Mouse (Mus musculus) embryonic facial prominence, embryonic 11.5 days (tissue): ENCODE measurements around the gene Ecm1. TPM values are rescaled to one million over a fixed set of nuclear protein-coding genes. Genes with fewer than 3 reads are reported as not detected.
A peak's percentile ranks its signal among the peaks of the same experiment; 100 is the strongest.

Source experiments
- ATAC-seq: fragments of 200-750 bp; cut with Nextera tagmentation; replicated peaks from 2 replicates; pipeline ENCODE4 v1.8.0; 2017; ENCODE audit warnings: low read depth; ENCODE audit not compliant: insufficient number of reproducible peaks, low FRiP score, low TSS enrichment
- DNase-seq: peaks from one replicate; pipeline ENCODE4 v3.0.0-alpha.2; 2015; ENCODE audit warnings: low spot score
- H3K27ac ChIP-seq: fragments of 300-500 bp; sonication (generic); replicated peaks from 2 replicates; pipeline ENCODE4 v1.5.1; 2014; ENCODE audit warnings: mild to moderate bottlenecking, low read depth, low read length, control low read depth
- H3K27me3 ChIP-seq: fragments of 300-500 bp; sonication (generic); 2 replicates; pipeline ENCODE4 v1.6.1; 2014; ENCODE audit warnings: mild to moderate bottlenecking, low read length, moderate library complexity, mixed read lengths; ENCODE audit not compliant: control insufficient read depth, insufficient read depth
- H3K36me3 ChIP-seq: fragments of 300-500 bp; sonication (generic); replicated peaks from 2 replicates; pipeline ENCODE4 v1.6.1; 2014; ENCODE audit warnings: low read depth, mild to moderate bottlenecking, low read length, moderate library complexity, mixed read lengths; ENCODE audit not compliant: control insufficient read depth, insufficient read depth
- H3K4me1 ChIP-seq: fragments of 300-500 bp; sonication (generic); 2 replicates; pipeline ENCODE4 v1.6.1; 2014; ENCODE audit warnings: low read length, mixed read lengths; ENCODE audit not compliant: control insufficient read depth, insufficient read depth
- H3K4me2 ChIP-seq: fragments of 300-500 bp; sonication (generic); 2 replicates; pipeline ENCODE4 v1.6.1; 2014; ENCODE audit warnings: low read depth, mild to moderate bottlenecking, control low read depth, low read length, moderate library complexity
- H3K4me3 ChIP-seq: fragments of 300-500 bp; sonication (generic); 2 replicates; pipeline ENCODE4 v1.5.1; 2014; ENCODE audit warnings: low read depth, low read length, control low read depth
- H3K9ac ChIP-seq: fragments of 300-500 bp; sonication (generic); replicated peaks from 2 replicates; pipeline ENCODE4 v1.6.1; 2014; ENCODE audit warnings: mild to moderate bottlenecking, control low read depth, low read length
- H3K9me3 ChIP-seq: fragments of 300-500 bp; sonication (generic); replicated peaks from 2 replicates; pipeline ENCODE4 v1.6.1; 2016; ENCODE audit warnings: mild to moderate bottlenecking, low read length, inconsistent platforms, mixed read lengths; ENCODE audit not compliant: control insufficient read depth
- WGBS: fragments of 180-500 bp; shearing (Covaris S2); extraction: QIAGEN DNeasy Blood & Tissue Kit; methylation state at CpG from one replicate; pipeline ENCODE4 v1.1.7; 2014; 5-methylcytosine and 5-hydroxymethylcytosine counted together
- polyA plus RNA-seq: library from polyadenylated mRNA; unstranded; fragments of >200 nt; fragmentation: Nextera tagmentation; extraction: Ambion mirVana; gene quantifications from 2 replicates; pipeline ENCODE4 v1.2.1, GENCODE M21; 2014

The Ecm1 gene
- polyA plus RNA-seq, 1 experiment from 2014 or later = 5.1 TPM

DNA sequence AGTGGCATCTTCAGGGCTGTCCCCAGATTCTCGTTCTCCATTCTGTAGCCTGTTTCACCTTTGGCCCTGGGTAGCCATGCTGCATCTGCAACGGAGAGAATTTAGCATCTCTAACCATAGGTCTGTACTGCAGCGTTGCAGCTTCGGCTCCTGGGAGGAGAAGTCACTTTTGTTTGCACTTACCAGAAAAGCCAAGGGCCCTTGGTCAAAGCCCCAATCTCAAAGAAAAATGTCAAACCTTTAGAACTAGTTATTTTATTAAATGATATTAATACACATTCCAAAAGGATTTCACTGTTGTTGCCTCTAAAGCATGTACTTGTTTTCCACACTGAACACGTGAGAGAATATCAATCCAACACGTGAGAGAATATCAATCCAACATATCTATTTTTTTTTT, 20.7 kb upstream of the Ecm1 start, which contains the start of gene Tars2:
Tars2 (minus strand) TSS at position 101 of the 400 bp plus-strand sequence.
- no peaks in the 10 kb centered on the region for H3K27me3 ChIP-seq
- H3K4me1 ChIP-seq = no peaks in the 10 kb centered on the region
- no peak for DNase-seq
- no peaks in the 10 kb centered on the region for H3K9me3 ChIP-seq
- no peak within 1 kb of the TSS for H3K4me2 ChIP-seq
- H3K9ac ChIP-seq = no peak within 1 kb of the TSS
- ATAC-seq = no peak
- H3K36me3 ChIP-seq = peaks cover 2% of the 10 kb centered on the region; the same call in 1 of the 2 replicates
- H3K4me3 ChIP-seq = no peak within 1 kb of the TSS
- 85% methylated on average over 6 of the region's 6 CpGs for WGBS
- no peak within 1 kb of the TSS for H3K27ac ChIP-seq

DNA sequence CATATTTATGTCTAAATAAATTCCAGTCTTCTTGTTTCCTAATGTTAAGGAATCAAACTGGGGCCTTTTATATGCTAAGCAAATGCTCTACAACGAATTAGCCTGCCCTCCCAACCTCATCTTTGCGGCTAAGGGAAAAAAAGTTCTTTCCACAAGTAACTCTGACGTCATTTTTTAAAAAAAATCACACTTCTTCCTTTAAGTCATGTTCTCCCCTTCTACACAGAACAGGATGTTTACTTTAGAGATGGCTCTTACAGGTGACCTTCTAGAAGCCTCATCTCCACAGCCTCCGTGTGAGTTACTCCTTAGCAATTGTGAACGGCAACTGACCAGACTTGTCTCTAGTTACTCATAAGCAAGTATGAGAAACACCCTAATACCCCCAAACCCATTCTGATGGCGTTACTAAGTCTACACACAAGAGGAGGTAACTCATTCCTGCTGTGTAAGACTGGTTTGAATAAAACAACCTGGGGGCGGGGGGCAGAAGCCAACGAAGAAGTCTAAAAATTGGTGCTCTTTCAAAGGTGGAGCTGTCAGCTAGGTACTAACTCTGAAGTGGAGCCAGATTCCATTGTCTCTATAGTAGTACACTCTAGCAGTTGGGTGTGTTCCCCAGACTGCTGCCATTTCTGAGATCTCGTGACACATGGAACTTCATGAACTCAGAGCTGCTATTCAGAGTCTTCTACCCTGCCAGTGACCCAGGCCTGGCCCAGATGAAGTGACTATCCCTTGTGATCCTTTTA, 19.3 kb upstream of the Ecm1 start:
- Histone ChIP-seq H3K9ac (no peak overlapping the region), H3K9me3 (no peaks in the 10 kb centered on the region), H3K36me3 (no peaks in the 10 kb centered on the region), H3K4me1 (no peaks in the 10 kb centered on the region), H3K27me3 (no peaks in the 10 kb centered on the region), H3K4me3 (no peak overlapping the region), H3K4me2 (no peak overlapping the region), H3K27ac (no peak overlapping the region)
- ATAC-seq (no peak), DNase-seq (no peak)
- 51% methylated on average over 9 of the region's 9 CpGs for WGBS

DNA sequence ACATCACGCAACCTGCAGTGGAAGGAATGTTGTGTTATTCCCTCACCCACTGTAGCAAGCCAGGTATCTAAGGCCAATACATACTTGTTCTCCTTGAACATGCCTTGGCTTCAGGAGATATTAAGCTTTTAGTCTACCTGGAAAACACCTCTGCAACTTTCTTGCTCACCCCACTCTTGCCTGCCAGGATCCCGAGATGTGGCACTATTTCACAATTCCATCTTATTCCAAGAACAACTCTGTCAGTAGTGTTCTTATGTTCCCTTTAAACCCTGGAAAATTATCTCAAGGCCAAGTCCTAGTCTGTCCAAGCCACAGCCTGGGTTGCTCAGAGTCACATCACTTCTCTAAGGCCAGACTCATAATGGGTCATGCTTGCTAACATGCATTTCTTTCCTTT, 17.4 kb upstream of the Ecm1 start:
- no peaks in the 10 kb centered on the region for H3K36me3 ChIP-seq
- no peak overlapping the region for H3K27ac ChIP-seq
- no peak for ATAC-seq
- no peaks in the 10 kb centered on the region for H3K9me3 ChIP-seq
- H3K4me3 ChIP-seq = no peak overlapping the region
- H3K27me3 ChIP-seq = no peaks in the 10 kb centered on the region
- H3K4me2 ChIP-seq = no peak overlapping the region
- no peak for DNase-seq
- no peaks in the 10 kb centered on the region for H3K4me1 ChIP-seq
- 95% methylated on average over 2 of the region's 2 CpGs for WGBS
- H3K9ac ChIP-seq = no peak overlapping the region

DNA sequence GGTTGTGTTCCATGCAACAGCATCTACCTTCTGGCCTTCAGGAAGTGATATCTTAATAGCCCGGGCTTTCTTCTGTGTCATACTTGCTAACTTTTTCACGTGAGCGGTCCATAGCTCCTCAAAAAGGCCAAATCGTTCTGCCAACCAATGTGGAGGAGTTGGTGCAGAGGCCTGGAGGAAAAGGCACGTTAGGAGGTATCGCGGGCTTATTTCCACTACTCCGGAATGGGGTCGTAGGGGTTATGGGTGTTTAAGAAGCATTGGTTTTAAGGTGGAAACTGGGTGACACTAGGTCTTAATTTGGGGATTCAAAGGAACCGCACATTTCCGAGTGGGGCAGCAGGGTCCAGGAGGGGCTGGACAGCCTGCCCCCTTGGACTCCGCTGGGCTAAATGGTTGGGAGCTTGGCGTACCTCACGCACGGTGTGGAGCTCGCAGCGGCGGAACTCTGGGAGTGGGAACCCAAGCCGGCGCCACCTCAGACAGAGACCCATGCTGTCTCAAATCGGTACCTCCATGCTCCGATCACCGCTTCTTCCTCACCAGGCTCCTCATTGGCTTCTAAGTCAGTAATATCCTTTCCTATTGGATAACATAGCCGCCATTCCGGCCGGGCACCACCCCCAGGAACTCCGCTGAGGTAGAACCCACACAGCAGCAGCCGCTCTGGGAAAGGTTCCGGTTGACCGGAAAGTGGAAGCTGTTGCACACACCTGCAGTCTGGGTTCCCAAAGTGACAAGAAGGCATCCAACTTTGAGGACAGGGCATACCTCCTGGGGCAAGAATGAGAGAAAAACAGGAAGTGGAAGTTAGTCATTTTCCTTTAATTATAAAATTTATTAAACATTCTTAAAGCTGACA, 15.2 kb upstream of the Ecm1 start:
- Histone ChIP-seq H3K27ac (no peak overlapping the region), H3K4me3 (peak overlapping the region; percentile 69), H3K36me3 (no peaks in the 10 kb centered on the region; the same call in 1 of the 2 replicates), H3K4me1 (no peaks in the 10 kb centered on the region), H3K27me3 (no peaks in the 10 kb centered on the region), H3K9ac (peak overlapping the region; percentile 82), H3K4me2 (peak overlapping the region; percentile 43), H3K9me3 (no peaks in the 10 kb centered on the region)
- DNase-seq (peak; percentile 95), ATAC-seq (peak; percentile 98)
- under 1% methylated on average over 30 of the region's 30 CpGs for WGBS

DNA sequence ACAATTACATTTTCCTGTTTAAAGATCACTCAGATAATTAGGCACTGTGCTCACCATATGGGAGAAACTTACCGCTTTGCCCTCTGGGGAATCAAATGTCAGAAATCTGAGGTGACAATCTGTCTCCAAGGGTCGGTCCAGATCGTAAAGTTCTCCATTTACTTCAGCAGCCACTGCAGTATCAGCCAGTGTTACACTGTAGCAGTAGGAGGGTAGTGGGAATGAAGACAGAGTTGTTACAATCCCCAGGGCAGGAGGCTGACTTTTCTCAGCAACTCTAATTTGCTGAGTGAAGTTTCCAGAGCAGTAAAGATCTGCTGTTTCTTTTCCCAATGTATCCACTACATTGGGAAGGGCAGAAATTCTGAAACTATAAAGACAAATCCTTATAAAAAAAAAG, 13.6 kb upstream of the Ecm1 start:
- Histone ChIP-seq H3K9me3 (no peaks in the 10 kb centered on the region), H3K4me1 (no peaks in the 10 kb centered on the region), H3K36me3 (no peaks in the 10 kb centered on the region; the same call in 1 of the 2 replicates), H3K4me3 (no peak overlapping the region), H3K4me2 (no peak overlapping the region), H3K9ac (no peak overlapping the region), H3K27me3 (no peaks in the 10 kb centered on the region), H3K27ac (no peak overlapping the region)
- no peak for DNase-seq
- WGBS = 80% methylated on average over 3 of the region's 3 CpGs
- ATAC-seq = no peak

DNA sequence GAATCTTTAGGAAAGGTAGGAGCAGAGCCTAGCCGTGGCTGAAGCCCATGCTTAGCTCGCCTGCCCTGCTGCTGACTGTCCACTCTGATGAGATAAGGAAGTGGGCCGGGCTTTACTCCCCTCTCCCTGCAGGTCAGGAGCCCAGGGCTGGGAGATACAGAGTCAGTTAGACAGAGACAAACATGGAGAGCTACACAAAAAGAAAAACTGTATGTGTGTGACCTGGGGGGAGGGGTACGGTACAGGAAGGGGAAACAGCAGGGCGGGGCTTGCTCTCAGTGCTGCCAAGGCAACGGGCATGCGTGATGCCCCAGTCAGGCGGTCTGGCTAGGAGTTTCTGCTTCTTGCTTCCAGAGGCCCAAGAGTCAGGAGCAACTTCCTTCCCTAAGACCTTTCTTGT, 1.0 kb upstream of the Ecm1 start:
- ATAC-seq = no peak
- Histone ChIP-seq H3K27ac (no peak overlapping the region), H3K36me3 (no peaks in the 10 kb centered on the region; the same call in none of the 2 replicates)

DNA sequence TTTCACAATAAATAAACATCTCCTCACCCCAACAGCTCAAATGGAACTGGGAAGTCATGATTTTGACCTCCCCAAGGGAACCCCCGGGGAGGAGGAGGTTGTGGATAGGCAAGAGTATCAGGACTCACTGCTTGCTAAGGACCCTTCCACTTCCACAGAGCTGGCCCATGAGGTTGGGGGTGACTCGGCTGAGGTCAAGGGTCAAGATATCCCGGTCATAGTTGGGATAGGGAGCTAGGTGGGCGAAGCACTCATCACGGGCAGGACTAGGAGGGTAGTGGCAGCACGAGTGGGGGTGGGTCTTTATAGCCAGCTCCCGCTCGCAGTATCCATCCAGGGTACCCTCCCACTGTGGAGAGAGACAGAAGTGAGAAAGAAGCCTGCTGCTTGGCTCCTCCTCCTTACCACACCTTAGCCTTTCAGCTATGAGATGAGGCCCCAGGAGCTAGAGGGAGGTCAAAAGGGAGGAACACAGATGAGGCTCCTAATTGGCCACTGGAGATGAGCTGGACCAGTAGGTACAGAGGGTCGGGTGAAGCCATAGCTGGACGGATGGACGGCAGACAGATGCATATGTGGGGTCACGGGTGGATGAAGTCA, 4.2 kb downstream of the Ecm1 start:
- ATAC-seq (no peak), DNase-seq (no peak)
- no peak overlapping the region for H3K4me3 ChIP-seq
- 83% methylated on average over 12 of the region's 12 CpGs for WGBS
- no peak overlapping the region for H3K4me2 ChIP-seq
- no peaks in the 10 kb centered on the region; the same call in 1 of the 2 replicates for H3K4me1 ChIP-seq
- no peaks in the 10 kb centered on the region for H3K27me3 ChIP-seq
- H3K27ac ChIP-seq = no peak overlapping the region
- no peak overlapping the region for H3K9ac ChIP-seq
- H3K36me3 ChIP-seq = no peaks in the 10 kb centered on the region; the same call in none of the 2 replicates
- no peaks in the 10 kb centered on the region for H3K9me3 ChIP-seq

More for the DNA sequence above, 1.0 kb upstream of the Ecm1 start:
- Histone ChIP-seq H3K4me2 (no peak overlapping the region), H3K27me3 (no peaks in the 10 kb centered on the region), H3K9ac (no peak overlapping the region), H3K4me1 (no peaks in the 10 kb centered on the region; the same call in 1 of the 2 replicates), H3K9me3 (no peaks in the 10 kb centered on the region), H3K4me3 (no peak overlapping the region)
- 76% methylated on average over 8 of the region's 8 CpGs for WGBS
- DNase-seq = no peak
